Mouse (Mus musculus) CD8-positive naive resting alpha-beta T cell, adult 2 months (primary cell): ENCODE measurements around the gene Gm9611.
"Not testable (repeated sequence)": the region's sequence is repeated elsewhere in the genome, so short reads cannot be mapped to it uniquely, and the experiment has no call there.

ENCODE experiments used
- DNase-seq, 2 experiments: peaks; one replicate each; pipeline ENCODE4 v3.0.0; 2022; ENCODE audit warnings: low read depth in 2 of 2, low spot score in 2 of 2

The Gm9611 gene

DNA sequence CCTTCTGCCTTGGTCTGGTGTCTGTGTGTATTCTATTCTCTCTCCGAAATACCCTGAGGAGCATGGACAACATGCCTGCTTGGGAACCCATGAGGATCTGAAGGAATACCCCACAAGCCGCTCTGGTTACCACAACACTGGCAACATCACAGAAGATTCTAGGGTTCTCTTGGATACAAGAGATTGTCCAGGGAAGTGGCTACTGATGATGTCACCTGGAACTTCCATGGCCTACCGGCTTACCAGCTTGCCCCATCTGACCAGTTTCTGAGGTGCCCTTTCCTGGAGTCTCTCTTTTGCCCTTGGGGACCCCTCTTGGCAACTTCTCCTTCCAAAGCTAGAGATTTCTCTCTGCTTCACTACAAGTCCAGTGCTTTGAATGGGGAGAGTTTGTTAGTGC, at the start of gene Gm9611:
Gene Gm9611 (minus strand): TSS at position 101 of the 400 bp plus-strand sequence.
- not testable (repeated sequence) for DNase-seq

DNA sequence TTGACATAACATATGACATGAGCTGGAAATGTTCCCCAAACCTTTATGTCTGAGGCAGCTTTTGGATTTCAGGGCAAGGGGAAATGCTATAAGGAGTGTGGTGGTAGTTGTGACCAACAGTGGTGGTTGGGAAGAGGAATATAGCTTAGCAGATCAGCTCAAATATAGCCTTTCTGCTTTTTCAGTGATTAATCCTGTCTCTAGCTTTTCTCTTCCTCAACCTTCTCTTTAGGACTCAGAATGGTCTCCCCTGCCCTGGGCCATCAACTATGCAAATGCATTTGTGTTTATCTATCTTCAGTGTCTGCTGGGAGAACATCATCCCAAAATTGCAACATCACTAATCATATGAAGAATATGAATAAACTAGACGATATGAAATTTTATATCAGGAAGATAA, 12.8 kb upstream of the Gm9611 start, which contains the start of gene Gm7995:
Gene Gm7995 (plus strand): TSS at position 301 of the 400 bp plus-strand sequence.
- not testable (repeated sequence) for DNase-seq

DNA sequence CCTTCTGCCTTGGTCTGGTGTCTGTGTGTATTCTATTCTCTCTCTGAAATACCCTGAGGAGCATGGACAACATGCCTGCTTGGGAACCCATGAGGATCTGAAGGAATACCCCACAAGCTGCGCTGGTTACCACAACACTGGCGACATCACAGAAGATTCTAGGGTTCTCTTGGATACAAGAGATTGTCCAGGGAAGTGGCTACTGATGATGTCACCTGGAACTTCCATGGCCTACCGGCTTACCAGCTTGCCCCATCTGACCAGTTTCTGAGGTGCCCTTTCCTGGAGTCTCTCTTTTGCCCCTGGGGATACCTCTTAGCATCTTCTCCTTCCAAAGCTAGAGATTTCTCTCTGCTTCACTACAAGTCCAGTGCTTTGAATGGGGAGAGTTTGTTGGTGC, 37.2 kb downstream of the Gm9611 start, which contains the start of gene Gm17026:
Gene Gm17026 (minus strand): TSS at position 101 of the 400 bp plus-strand sequence.
- DNase-seq, result not testable (repeated sequence)
